Mouse (Mus musculus) heart, postnatal 0 days (tissue): ENCODE measurements around the gene Gm17545.

ENCODE experiments used
- CTCF ChIP-seq: IDR thresholded peaks from 2 replicates; pipeline ENCODE4 v1.5.1; 2016; ENCODE audit warnings: antibody characterized with exemption, control low read depth, low read depth
- EP300 ChIP-seq: IDR thresholded peaks from 2 replicates; pipeline ENCODE4 v1.6.1; 2016; ENCODE audit warnings: antibody characterized with exemption, low read depth

DNA sequence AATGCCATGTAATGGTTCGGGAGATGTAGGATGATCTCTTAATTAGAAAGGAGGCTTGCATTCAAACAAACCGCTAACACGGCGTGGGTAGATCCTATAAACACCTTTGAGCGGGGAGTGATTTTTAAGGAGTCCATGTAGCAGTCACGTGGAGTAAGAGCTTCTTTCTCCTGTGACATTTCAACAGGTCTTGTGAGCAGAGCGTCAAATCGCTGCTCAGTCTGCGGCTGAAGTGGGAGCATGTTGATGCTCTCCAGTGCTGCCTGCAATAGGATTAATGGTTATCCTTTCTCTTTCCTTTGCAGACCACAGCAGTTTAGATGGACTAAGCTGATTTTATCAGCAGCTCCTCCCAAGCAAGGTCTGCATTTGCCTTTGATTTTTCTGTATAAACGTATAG is 22.2 kb downstream of the Gm17545 start:
- TF ChIP-seq CTCF (no peak), EP300 (no peak)
